Mouse (Mus musculus): ENCODE data around the gene Asb10.

- TF ChIP-seq CTCF (IDR thresholded peaks at IDR 0.05; ENCODE audit: low read depth, low read length), result no peak
- TF ChIP-seq POLR2AphosphoS5 (IDR thresholded peaks at IDR 0.05; ENCODE audit: insufficient replicate concordance, low read depth, low read length), result no peak
- no peak for TF ChIP-seq TAL1 (conservative IDR thresholded peaks at IDR 0.05; ENCODE audit: low read depth, low read length)
These were observed 36.0 kb upstream of the Asb10 start for GRCm38 (mm10) chr5:24576801-24577182.
